Comparison of ENCODE assay signal across 8 mouse cellular contexts in genomic region chr16:90167646-90168045, GRCm38 (mm10). TPM values are rescaled to one million over a fixed set of nuclear protein-coding genes. Genes with fewer than 3 reads are reported as not detected.
DNase-seq lines count a peak whose midpoint lies in the region; ATAC-seq lines count a peak whose summit lies in the region.

No protein-coding gene starts in this region.

- ATAC-seq in forebrain, embryonic 13.5 days = peak; percentile 68
- ATAC-seq in hindbrain, embryonic 12.5 days (ENCODE audit: low FRiP score) = peak; percentile 35; the same call in 1 of the 2 replicates

- H3K9me3 ChIP-seq in forebrain, embryonic 13.5 days (replicated peaks) = no peaks in the 10 kb centered on the region
- no peaks in the 10 kb centered on the region for H3K9me3 ChIP-seq in hindbrain, embryonic 12.5 days (replicated peaks)

- no peak overlapping the region for H3K4me2 ChIP-seq in forebrain, embryonic 13.5 days
- H3K4me2 ChIP-seq in hindbrain, embryonic 12.5 days (replicated peaks) = no peak overlapping the region

- no peaks in the 10 kb centered on the region for H3K27me3 ChIP-seq in forebrain, embryonic 13.5 days
- no peaks in the 10 kb centered on the region for H3K27me3 ChIP-seq in hindbrain, embryonic 12.5 days

- 28% methylated on average over 10 of the region's 10 CpGs for WGBS in forebrain, embryonic 13.5 days
- 32% methylated on average over 10 of the region's 10 CpGs for WGBS in hindbrain, embryonic 12.5 days

- peak; percentile 42 to 63 for DNase-seq in urinary bladder, adult 18-20 months (ENCODE audit: low spot score in 2 of 2)
- no peak for DNase-seq in urinary bladder, adult 2 months (ENCODE audit: low spot score)
- DNase-seq in c-Kit-positive CD71-positive TER-119-negative erythroid progenitor cells, embryonic 14.5 days (ENCODE audit: low read depth) = peak; percentile 78
- DNase-seq in left cerebral cortex, postnatal 4 days = peak; percentile 80
- DNase-seq in ovary, postnatal 10 days (ENCODE audit: low spot score) = peak; percentile 70
- peak; percentile 50 to 83 for DNase-seq in thymus, postnatal 10 days (ENCODE audit: low spot score in 2 of 2)

- no peak overlapping the region for H3K4me3 ChIP-seq in forebrain, embryonic 13.5 days
- no peak overlapping the region for H3K4me3 ChIP-seq in hindbrain, embryonic 12.5 days

- peaks cover 7% of the 10 kb centered on the region; the same call in 1 of the 2 replicates for H3K4me1 ChIP-seq in forebrain, embryonic 13.5 days
- peaks cover 3% of the 10 kb centered on the region; the same call in 1 of the 2 replicates for H3K4me1 ChIP-seq in hindbrain, embryonic 12.5 days

- H3K36me3 ChIP-seq in forebrain, embryonic 13.5 days (ENCODE audit: poor library complexity, severe bottlenecking) = no peaks in the 10 kb centered on the region
- no peaks in the 10 kb centered on the region for H3K36me3 ChIP-seq in hindbrain, embryonic 12.5 days

- H3K9ac ChIP-seq in forebrain, embryonic 13.5 days = no peak overlapping the region
- H3K9ac ChIP-seq in hindbrain, embryonic 12.5 days = no peak overlapping the region

- intact Hi-C loops in left cerebral cortex, postnatal 4 days (cut with DNase I) = loop anchor here (2.0 to 5.0 kb wide), 2 partner anchors 323 to 395 kb away; no protein-coding TSS in a partner anchor

- H3K27ac ChIP-seq in forebrain, embryonic 13.5 days = no peak overlapping the region
- no peak overlapping the region for H3K27ac ChIP-seq in hindbrain, embryonic 12.5 days

RNA-seq across cellular contexts. Expression of gene Tiam1, which starts 24.1 kb away (rescaled TPM):
- polyA plus RNA-seq in urinary bladder, adult 2 months (2012; rRNA removed) = 9.0 and 19.4 TPM in 2 replicates
- polyA plus RNA-seq in forebrain, embryonic 13.5 days (2015; fragmentation: Nextera tagmentation; extraction: Ambion mirVana) = 25.6 and 29.4 TPM in 2 replicates
- 25.7 and 28.2 TPM in 2 replicates for polyA plus RNA-seq in hindbrain, embryonic 12.5 days (2016; fragmentation: Nextera tagmentation; extraction: Ambion mirVana)
- 10 to 100 TPM; 58.8 to 64.4 TPM for total RNA-seq in left cerebral cortex, postnatal 4 days (2021)

RNA-seq across cellular contexts. Expression of gene Sod1, which starts 52.9 kb away (rescaled TPM):
- 1,059 and 1,122 TPM in 2 replicates for polyA plus RNA-seq in urinary bladder, adult 2 months (2012; rRNA removed)
- polyA plus RNA-seq in forebrain, embryonic 13.5 days (2015; fragmentation: Nextera tagmentation; extraction: Ambion mirVana) = 954 and 979 TPM in 2 replicates
- polyA plus RNA-seq in hindbrain, embryonic 12.5 days (2016; fragmentation: Nextera tagmentation; extraction: Ambion mirVana) = 702 and 781 TPM in 2 replicates
- total RNA-seq in left cerebral cortex, postnatal 4 days (2021) = 100 to 1,000 TPM; 360 to 383 TPM
